8 mouse cellular contexts compared by ENCODE assay signal in the genomic region with DNA sequence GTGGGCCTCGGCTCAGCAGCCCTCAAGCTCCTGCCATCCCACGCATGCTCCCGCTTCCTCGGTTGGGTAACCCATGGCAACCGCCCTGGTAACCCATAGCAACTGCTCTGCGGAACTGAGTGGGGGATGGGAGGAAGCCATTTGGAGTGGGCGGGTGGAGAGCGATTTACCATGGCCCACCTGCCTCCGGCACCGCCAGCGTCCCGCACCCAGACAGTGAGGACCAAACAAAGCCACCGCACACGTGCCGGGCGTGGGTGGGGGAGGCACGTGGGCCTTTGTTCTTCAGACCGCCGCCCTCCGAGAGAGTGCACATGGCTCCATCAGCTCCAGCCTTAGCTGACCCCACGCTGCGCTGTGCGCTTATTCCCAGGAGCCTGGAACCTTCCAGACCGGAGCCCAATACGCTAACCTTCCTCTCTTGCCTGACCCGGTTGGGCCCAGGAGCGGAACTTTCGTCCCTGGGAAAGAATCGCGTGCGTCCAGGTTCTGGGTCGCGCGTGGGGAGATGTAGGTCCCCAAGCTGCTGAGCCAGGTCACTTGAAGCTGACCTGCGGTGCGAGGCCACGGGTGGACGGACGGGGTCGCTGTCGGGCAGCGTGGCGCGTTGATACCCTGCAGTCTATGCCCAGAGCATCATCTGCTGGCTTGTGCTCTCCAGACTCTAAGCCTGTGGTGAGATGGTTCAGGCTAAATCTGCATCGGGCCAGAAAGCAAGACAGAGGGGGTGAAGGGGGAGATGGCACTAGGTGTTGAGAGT.
DNase-seq lines count a peak whose midpoint lies in the region; ATAC-seq lines count a peak whose summit lies in the region.

No protein-coding gene starts in this region.

- H3K27ac ChIP-seq in forebrain, embryonic 12.5 days = peak overlapping the region; percentile 97
- no peak overlapping the region for H3K27ac ChIP-seq in heart, embryonic 16.5 days (ENCODE audit: low read length)
- no peak overlapping the region for H3K27ac ChIP-seq in liver, embryonic 12.5 days

- peaks cover 10% of the 10 kb centered on the region for H3K27me3 ChIP-seq in erythroblast, embryonic 14.5 days (ENCODE audit: control insufficient read depth)
- H3K27me3 ChIP-seq in forebrain, embryonic 12.5 days = no peaks in the 10 kb centered on the region
- no peaks in the 10 kb centered on the region; the same call in 1 of the 2 replicates for H3K27me3 ChIP-seq in heart, embryonic 16.5 days (ENCODE audit: control insufficient read depth, insufficient read depth, low read length)
- H3K27me3 ChIP-seq in liver, embryonic 12.5 days (replicated peaks) = peaks cover 16% of the 10 kb centered on the region
- no peaks in the 10 kb centered on the region for H3K27me3 ChIP-seq in splenic B cell, adult 2 months (ENCODE audit: control insufficient read depth, insufficient read depth, low read length, poor library complexity, severe bottlenecking)

- peak; percentile 82 for DNase-seq in kidney, postnatal 14 days
- DNase-seq in natural killer cell, adult 2 months (ENCODE audit: low spot score in 2 of 2) = peak; percentile 32 to 50
- DNase-seq in splenic B cell, adult 2 months (ENCODE audit: low read depth, low spot score) = peak; percentile 68

- peak overlapping the region; percentile 71 for H3K4me2 ChIP-seq in forebrain, embryonic 12.5 days
- peak overlapping the region; percentile 94 for H3K4me2 ChIP-seq in heart, embryonic 16.5 days (ENCODE audit: low read depth, low read length)
- H3K4me2 ChIP-seq in liver, embryonic 12.5 days = peak overlapping the region; percentile 68

- no peaks in the 10 kb centered on the region for H3K9me3 ChIP-seq in erythroblast, embryonic 14.5 days (ENCODE audit: control insufficient read depth, low read length)
- no peaks in the 10 kb centered on the region for H3K9me3 ChIP-seq in forebrain, embryonic 12.5 days
- no peaks in the 10 kb centered on the region for H3K9me3 ChIP-seq in heart, embryonic 16.5 days (replicated peaks; ENCODE audit: control insufficient read depth, low read length)
- no peaks in the 10 kb centered on the region for H3K9me3 ChIP-seq in liver, embryonic 12.5 days (replicated peaks)

- no peaks in the 10 kb centered on the region for H3K36me3 ChIP-seq in erythroblast, embryonic 14.5 days (ENCODE audit: control insufficient read depth)
- H3K36me3 ChIP-seq in forebrain, embryonic 12.5 days (replicated peaks) = no peaks in the 10 kb centered on the region
- H3K36me3 ChIP-seq in heart, embryonic 16.5 days (ENCODE audit: control insufficient read depth, insufficient read depth) = no peaks in the 10 kb centered on the region
- H3K36me3 ChIP-seq in liver, embryonic 12.5 days = no peaks in the 10 kb centered on the region
- H3K36me3 ChIP-seq in splenic B cell, adult 2 months (ENCODE audit: control insufficient read depth, insufficient read depth, low read length, poor library complexity, severe bottlenecking) = no peaks in the 10 kb centered on the region; the same call in 1 of the 2 replicates

- under 1% methylated on average over 45 of the region's 45 CpGs for WGBS in forebrain, embryonic 12.5 days
- whole genome bisulfite sequencing in heart, embryonic 16.5 days = 3% methylated on average over 42 of the region's 45 CpGs
- WGBS in liver, embryonic 12.5 days (ENCODE audit: insufficient replicate concordance) = 4% methylated on average over 45 of the region's 45 CpGs

- peak overlapping the region; percentile 2 for H3K4me3 ChIP-seq in erythroblast, embryonic 14.5 days (replicated peaks)
- H3K4me3 ChIP-seq in forebrain, embryonic 12.5 days (replicated peaks) = peak overlapping the region; percentile 43
- peak overlapping the region; percentile 56 for H3K4me3 ChIP-seq in heart, embryonic 16.5 days (ENCODE audit: low read length)
- peak overlapping the region; percentile 45 for H3K4me3 ChIP-seq in liver, embryonic 12.5 days

- peaks cover 4% of the 10 kb centered on the region; the same call in 1 of the 2 replicates for H3K4me1 ChIP-seq in erythroblast, embryonic 14.5 days (ENCODE audit: control insufficient read depth)
- H3K4me1 ChIP-seq in forebrain, embryonic 12.5 days = peaks cover 37% of the 10 kb centered on the region
- H3K4me1 ChIP-seq in heart, embryonic 16.5 days (ENCODE audit: control insufficient read depth, insufficient read depth, low read length) = peaks cover 6% of the 10 kb centered on the region
- peaks cover 8% of the 10 kb centered on the region for H3K4me1 ChIP-seq in liver, embryonic 12.5 days

- no peak; the same call in 1 of the 2 replicates for ATAC-seq in erythroblast, adult 5-6 weeks (replicated peaks; ENCODE audit: low FRiP score, poor library complexity, severe bottlenecking)
- ATAC-seq in forebrain, embryonic 12.5 days (ENCODE audit: low FRiP score) = peak; percentile 96
- peak; percentile 77 for ATAC-seq in heart, embryonic 16.5 days (replicated peaks; ENCODE audit: extremely low read depth, insufficient read depth, low FRiP score)
- 0 out of 2 replicates have a peak, but pooled peaks have one; percentile 35 for ATAC-seq in liver, embryonic 12.5 days

- H3K9ac ChIP-seq in forebrain, embryonic 12.5 days = peak overlapping the region; percentile 73
- peak overlapping the region; percentile 66 for H3K9ac ChIP-seq in heart, embryonic 16.5 days (ENCODE audit: low read length)
- peak overlapping the region; percentile 27; the same call in 1 of the 2 replicates for H3K9ac ChIP-seq in liver, embryonic 12.5 days

Comparison
In these comparisons a context has a peak if more than half of its experiments do, and no peak if none do; other contexts are left out.
1. H3K4me3 ChIP-seq: peak in every context shown above with its lines; median percentile 56 in heart, embryonic 16.5 days; 45 in liver, embryonic 12.5 days; 43 in forebrain, embryonic 12.5 days; 2 in erythroblast, embryonic 14.5 days.